Mouse (Mus musculus): ENCODE measurements around the gene Inpp5b.
"Not testable (repeated sequence)": the region's sequence is repeated elsewhere in the genome, so short reads cannot be mapped to it uniquely, and the experiment has no call there.

The Inpp5b gene

GRCm38 (mm10) chr4:124710776-124711291, 30.8 kb upstream of the Inpp5b start:
- DNase-seq, result peak; percentile 25 to 45

- DNase-seq, result no peak
These were observed 29.0 kb upstream of the Inpp5b start for GRCm38 (mm10) chr4:124712618-124713017.

GRCm38 (mm10) chr4:124713850-124714249, 27.8 kb upstream of the Inpp5b start:
- not testable (repeated sequence) for DNase-seq

- DNase-seq, result peak; percentile 93 to 96
These were observed 26.8 kb upstream of the Inpp5b start, which contains the start of gene Sf3a3 for GRCm38 (mm10) chr4:124714545-124715481. Gene Sf3a3, plus strand, starts transcription at chr4:124714776.

GRCm38 (mm10) chr4:124719101-124719500, 22.5 kb upstream of the Inpp5b start:
- DNase-seq, result no peak

GRCm38 (mm10) chr4:124726121-124726520, 15.5 kb upstream of the Inpp5b start:
- DNase-seq, result no peak

- no peak for DNase-seq
These were observed 4.7 kb upstream of the Inpp5b start for GRCm38 (mm10) chr4:124736952-124737351.

GRCm38 (mm10) chr4:124737486-124737885, 4.2 kb upstream of the Inpp5b start:
- no peak for DNase-seq

GRCm38 (mm10) chr4:124738013-124738412, 3.6 kb upstream of the Inpp5b start:
- no peak for DNase-seq

- no peak for DNase-seq
These were observed 2.9 kb upstream of the Inpp5b start for GRCm38 (mm10) chr4:124738783-124739182.

- DNase-seq, result no peak
These were observed 1.2 kb downstream of the Inpp5b start for GRCm38 (mm10) chr4:124742839-124743238.

- no peak for DNase-seq
These were observed 4.9 kb downstream of the Inpp5b start for GRCm38 (mm10) chr4:124746577-124746976.

- DNase-seq, result no peak
These were observed 6.2 kb downstream of the Inpp5b start for GRCm38 (mm10) chr4:124747851-124748250.

GRCm38 (mm10) chr4:124751300-124752250, 9.9 kb downstream of the Inpp5b start:
- DNase-seq, result peak; percentile 98 to 99

- peak in 1 of 2 experiments; percentile 7 for DNase-seq
These were observed 10.9 kb downstream of the Inpp5b start for GRCm38 (mm10) chr4:124752281-124753199.

GRCm38 (mm10) chr4:124755526-124755925, 13.9 kb downstream of the Inpp5b start:
- DNase-seq, result no peak

GRCm38 (mm10) chr4:124759305-124759811, 17.7 kb downstream of the Inpp5b start:
- no peak for DNase-seq

GRCm38 (mm10) chr4:124761201-124761600, 19.6 kb downstream of the Inpp5b start:
- no peak for DNase-seq

GRCm38 (mm10) chr4:124762858-124763452, 21.3 kb downstream of the Inpp5b start:
- no peak for DNase-seq

- DNase-seq, result peak; percentile 23 to 26
These were observed 24.3 kb downstream of the Inpp5b start for GRCm38 (mm10) chr4:124765802-124766565.

Measured in cerebellum, postnatal 36 days (tissue).